Mouse (Mus musculus) limb, embryonic 11.5 days (tissue): ENCODE data around the gene Klk14. TPM values are rescaled to one million over a fixed set of nuclear protein-coding genes. Genes with fewer than 3 reads are reported as not detected.

ENCODE experiments used
- ATAC-seq: fragments of 200-750 bp; cut with Nextera tagmentation; 2 replicates; pipeline ENCODE4 v1.8.0; 2017; ENCODE audit warnings: low read depth; ENCODE audit not compliant: insufficient number of reproducible peaks, low FRiP score, low TSS enrichment
- DNase-seq: peaks from one replicate; pipeline ENCODE4 v3.0.0-alpha.2; 2015; ENCODE audit warnings: low spot score
- H3K27ac ChIP-seq: fragments of 300-500 bp; sonication (generic); replicated peaks from 2 replicates; pipeline ENCODE4 v1.5.1; 2014; ENCODE audit warnings: low read depth, mild to moderate bottlenecking, low read length
- H3K27me3 ChIP-seq: fragments of 300-500 bp; sonication (generic); 2 replicates; pipeline ENCODE4 v1.6.1; 2014; ENCODE audit warnings: mild to moderate bottlenecking, low read length, mixed read lengths; ENCODE audit not compliant: control insufficient read depth, insufficient read depth
- H3K36me3 ChIP-seq: fragments of 300-500 bp; sonication (generic); 2 replicates; pipeline ENCODE4 v1.6.1; 2014; ENCODE audit warnings: mild to moderate bottlenecking, low read length, moderate library complexity, mixed read lengths; ENCODE audit not compliant: control insufficient read depth, insufficient read depth
- H3K4me1 ChIP-seq: fragments of 300-500 bp; sonication (generic); 2 replicates; pipeline ENCODE4 v1.6.1; 2014; ENCODE audit warnings: low read length, mixed read lengths; ENCODE audit not compliant: control insufficient read depth, insufficient read depth
- H3K4me2 ChIP-seq: fragments of 300-500 bp; sonication (generic); 2 replicates; pipeline ENCODE4 v1.6.1; 2014; ENCODE audit warnings: low read depth, mild to moderate bottlenecking, moderate library complexity; ENCODE audit not compliant: severe bottlenecking
- H3K4me3 ChIP-seq: fragments of 300-500 bp; sonication (generic); 2 replicates; pipeline ENCODE4 v1.5.1; 2014; ENCODE audit warnings: low read depth, low read length
- H3K9ac ChIP-seq: fragments of 300-500 bp; sonication (generic); 2 replicates; pipeline ENCODE4 v1.6.1; 2014; ENCODE audit warnings: mild to moderate bottlenecking, low read length
- H3K9me3 ChIP-seq: fragments of 300-500 bp; sonication (generic); 2 replicates; pipeline ENCODE4 v1.6.1; 2016; ENCODE audit warnings: low read length; ENCODE audit not compliant: control insufficient read depth
- WGBS: fragments of 180-500 bp; shearing (Covaris S2); extraction: QIAGEN DNeasy Blood & Tissue Kit; methylation state at CpG from one replicate; pipeline ENCODE4 v1.1.7; 2014; 5-methylcytosine and 5-hydroxymethylcytosine counted together
- polyA plus RNA-seq: library from polyadenylated mRNA; unstranded; fragments of >200 nt; fragmentation: Nextera tagmentation; extraction: Ambion mirVana; gene quantifications from 2 replicates; pipeline ENCODE4 v1.2.1, GENCODE M21; 2014

The Klk14 gene
- polyA plus RNA-seq, 1 experiment from 2014 or later, result not detected

GRCm38 (mm10) chr7:43685088-43685487 lies 5.1 kb upstream of the Klk14 start:
- Histone ChIP-seq H3K4me1 (no peaks in the 10 kb centered on the region), H3K27me3 (no peaks in the 10 kb centered on the region), H3K36me3 (no peaks in the 10 kb centered on the region), H3K9me3 (no peaks in the 10 kb centered on the region), H3K4me2 (no peak overlapping the region), H3K9ac (no peak overlapping the region), H3K4me3 (no peak overlapping the region), H3K27ac (no peak overlapping the region)
- DNase-seq (no peak), ATAC-seq (no peak)
- WGBS, result 76% methylated on average over 7 of the region's 7 CpGs

- ATAC-seq (no peak), DNase-seq (no peak)
- Histone ChIP-seq H3K4me3 (no peak overlapping the region), H3K9me3 (no peaks in the 10 kb centered on the region; the same call in 1 of the 2 replicates), H3K4me2 (no peak overlapping the region), H3K9ac (no peak overlapping the region), H3K4me1 (peaks cover 8% of the 10 kb centered on the region; the same call in 1 of the 2 replicates), H3K27me3 (no peaks in the 10 kb centered on the region), H3K27ac (no peak overlapping the region), H3K36me3 (no peaks in the 10 kb centered on the region)
- 85% methylated on average over 3 of the region's 3 CpGs for WGBS
These were observed 19.8 kb downstream of the Klk14 start for GRCm38 (mm10) chr7:43710031-43710430.

- H3K27me3 ChIP-seq, result no peaks in the 10 kb centered on the region
- H3K27ac ChIP-seq, result no peak within 1 kb of the TSS
- no peak within 1 kb of the TSS for H3K9ac ChIP-seq
- H3K4me2 ChIP-seq, result peak within 1 kb of the TSS; percentile 33
- no peak within 1 kb of the TSS for H3K4me3 ChIP-seq
- no peak for DNase-seq
- peaks cover 8% of the 10 kb centered on the region; the same call in 1 of the 2 replicates for H3K4me1 ChIP-seq
- H3K36me3 ChIP-seq, result no peaks in the 10 kb centered on the region
- H3K9me3 ChIP-seq, result no peaks in the 10 kb centered on the region
- 58% methylated on average over 4 of the region's 4 CpGs for WGBS
- no peak for ATAC-seq
These were observed 22.0 kb downstream of the Klk14 start, which contains the start of gene Klk13 for GRCm38 (mm10) chr7:43712267-43712666. TSS of gene Klk13 (plus strand) at chr7:43712567.

GRCm38 (mm10) chr7:43712917-43713316 lies 22.7 kb downstream of the Klk14 start:
- Histone ChIP-seq H3K9me3 (no peaks in the 10 kb centered on the region), H3K9ac (no peak overlapping the region), H3K4me3 (no peak overlapping the region), H3K4me1 (peaks cover 8% of the 10 kb centered on the region; the same call in 1 of the 2 replicates), H3K27ac (no peak overlapping the region), H3K36me3 (no peaks in the 10 kb centered on the region), H3K27me3 (no peaks in the 10 kb centered on the region), H3K4me2 (peak overlapping the region; percentile 33)
- no peak for ATAC-seq
- DNase-seq, result peak; percentile 29
- 4% methylated on average over 9 of the region's 9 CpGs for WGBS

GRCm38 (mm10) chr7:43713741-43714351 lies 23.6 kb downstream of the Klk14 start:
- Histone ChIP-seq H3K4me2 (no peak overlapping the region), H3K36me3 (no peaks in the 10 kb centered on the region), H3K27me3 (no peaks in the 10 kb centered on the region), H3K9ac (no peak overlapping the region), H3K9me3 (no peaks in the 10 kb centered on the region), H3K4me1 (peaks cover 8% of the 10 kb centered on the region; the same call in 1 of the 2 replicates), H3K4me3 (no peak overlapping the region), H3K27ac (no peak overlapping the region)
- 6% methylated on average over 19 of the region's 19 CpGs for WGBS
- DNase-seq, result no peak
- no peak for ATAC-seq

Other genes starting within 250 kb of the Klk14 start
- gene Cldnd2, start 249.6 kb upstream of the Klk14 start, polyA plus RNA-seq, result not detected in 2 replicates
- gene Etfb, start 246.3 kb upstream of the Klk14 start, polyA plus RNA-seq, result 243 and 251 TPM in 2 replicates
- gene Gm45233, start 246.3 kb upstream of the Klk14 start, polyA plus RNA-seq, result 0.31 TPM in 1 of 2 replicates, not detected in the other
- gene Vsig10l, start 227.3 kb upstream of the Klk14 start, polyA plus RNA-seq, result 1.4 and 2.0 TPM in 2 replicates
- 0.79 and 1.2 TPM in 2 replicates for gene Iglon5, start 200.3 kb upstream of the Klk14 start, polyA plus RNA-seq
- not detected in 2 replicates for gene 4931406B18Rik, start 184.5 kb upstream of the Klk14 start, polyA plus RNA-seq
- 0.98 and 1.2 TPM in 2 replicates for gene Cd33, start 146.0 kb upstream of the Klk14 start, polyA plus RNA-seq
- gene Zfp658, start 128.2 kb upstream of the Klk14 start, polyA plus RNA-seq, result 5.1 and 5.9 TPM in 2 replicates
- gene Zfp719, start 110.8 kb upstream of the Klk14 start, polyA plus RNA-seq, result 17.0 and 20.5 TPM in 2 replicates
- 0.79 and 1.1 TPM in 2 replicates for gene Zfp819, start 83.2 kb upstream of the Klk14 start, polyA plus RNA-seq
- not detected in 2 replicates for gene Ceacam18, start 55.7 kb upstream of the Klk14 start, polyA plus RNA-seq
- gene Siglece, start 30.3 kb upstream of the Klk14 start, polyA plus RNA-seq, result 0.17 and 0.33 TPM in 2 replicates
- 10.5 and 10.8 TPM in 2 replicates for gene Ctu1, start 18.4 kb upstream of the Klk14 start, polyA plus RNA-seq
- gene Klk13, start 22.1 kb downstream of the Klk14 start, polyA plus RNA-seq, result 0.48 and 1.0 TPM in 2 replicates
- not detected in 2 replicates for gene Klk12, start 78.5 kb downstream of the Klk14 start, polyA plus RNA-seq
- gene Klk11, start 84.2 kb downstream of the Klk14 start, polyA plus RNA-seq, result not detected in 2 replicates
- gene Klk10, start 90.6 kb downstream of the Klk14 start, polyA plus RNA-seq, result 0.15 TPM in 1 of 2 replicates, not detected in the other
- not detected in 2 replicates for gene Klk9, start 101.5 kb downstream of the Klk14 start, polyA plus RNA-seq
- gene Klk8, start 107.2 kb downstream of the Klk14 start, polyA plus RNA-seq, result 15.8 and 16.1 TPM in 2 replicates
- gene Klk7, start 120.9 kb downstream of the Klk14 start, polyA plus RNA-seq, result 0.23 TPM in 1 of 2 replicates, not detected in the other
- 0.24 TPM in 1 of 2 replicates, not detected in the other for gene Klk6, start 134.1 kb downstream of the Klk14 start, polyA plus RNA-seq
- not detected in 2 replicates for gene Klk5, start 151.6 kb downstream of the Klk14 start, polyA plus RNA-seq
- 0.16 TPM in 2 replicates for gene Klk4, start 190.7 kb downstream of the Klk14 start, polyA plus RNA-seq
- gene Klk15, start 243.3 kb downstream of the Klk14 start, polyA plus RNA-seq, result not detected in 2 replicates